Mouse (Mus musculus): Measurements from ENCODE around the gene Uck1.

Gene Uck1

GRCm38 (mm10) chr2:32219501-32219900 lies 40.5 kb downstream of the Uck1 start:
- in situ Hi-C loops (cut with MboI, MseI), result no loop called here

DNA sequence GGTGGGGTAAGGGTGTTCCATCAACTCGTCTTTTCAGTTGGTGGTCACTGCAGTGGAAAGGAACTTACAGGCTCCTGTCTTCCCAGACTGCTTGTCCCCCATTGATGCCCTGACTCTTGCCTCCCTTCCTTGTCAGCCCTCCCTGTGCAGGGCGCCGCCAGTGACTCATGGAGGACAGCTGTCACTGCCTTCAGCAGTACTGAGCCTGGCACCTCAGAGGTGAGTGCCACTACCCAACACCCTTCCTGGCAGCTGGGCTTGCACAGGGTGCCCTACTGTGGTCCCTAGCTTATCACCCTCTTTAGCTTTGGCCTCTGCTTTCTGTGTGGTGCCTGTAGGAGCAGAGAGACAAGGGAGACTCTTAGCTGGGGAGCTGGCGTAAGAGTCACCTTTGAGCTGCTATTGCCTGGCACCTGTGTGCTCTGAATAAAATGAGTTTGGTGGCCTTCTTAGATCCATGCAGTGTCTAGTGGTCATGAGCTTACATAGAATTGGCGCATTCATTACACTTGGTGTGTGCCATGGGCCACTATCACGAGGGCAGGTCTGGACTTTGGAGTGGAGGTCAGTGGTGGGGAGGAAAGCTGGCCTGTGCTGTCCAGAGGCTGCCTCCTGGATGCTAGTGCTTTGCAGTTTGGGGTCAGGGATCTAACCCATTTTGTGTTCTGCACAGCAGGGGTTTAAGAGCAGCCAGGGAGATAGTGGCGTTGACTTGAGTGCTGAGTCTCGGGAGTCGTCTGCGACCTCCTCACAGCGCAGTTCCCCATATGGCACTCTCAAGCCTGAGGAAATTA lies 41.2 kb downstream of the Uck1 start:
- in situ Hi-C loops (cut with MboI, MseI), result no loop called here

GRCm38 (mm10) chr2:32218113-32218512 lies 41.8 kb downstream of the Uck1 start:
- in situ Hi-C loops (cut with MboI, MseI), result no loop called here

DNA sequence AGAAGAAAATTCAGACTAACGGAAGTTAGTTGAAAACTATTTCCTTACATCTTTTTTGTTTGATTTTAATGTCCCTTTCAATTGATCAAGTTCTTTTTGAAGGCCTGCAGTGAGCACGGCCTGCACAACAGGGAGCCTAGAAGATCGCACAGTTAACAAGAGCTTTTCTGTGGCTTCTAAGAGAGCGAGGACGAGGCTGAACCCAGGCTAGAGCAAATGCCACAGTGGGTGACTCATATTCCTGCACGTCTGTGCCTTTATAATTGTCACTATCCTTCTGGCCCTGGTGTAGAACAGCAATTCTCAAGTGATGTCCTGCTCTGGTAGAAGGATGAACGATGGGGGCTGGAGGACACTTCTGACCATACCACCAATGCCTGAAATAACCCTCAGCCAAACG lies 42.3 kb downstream of the Uck1 start:
- in situ Hi-C loops (cut with MboI, MseI), result no loop called here

DNA sequence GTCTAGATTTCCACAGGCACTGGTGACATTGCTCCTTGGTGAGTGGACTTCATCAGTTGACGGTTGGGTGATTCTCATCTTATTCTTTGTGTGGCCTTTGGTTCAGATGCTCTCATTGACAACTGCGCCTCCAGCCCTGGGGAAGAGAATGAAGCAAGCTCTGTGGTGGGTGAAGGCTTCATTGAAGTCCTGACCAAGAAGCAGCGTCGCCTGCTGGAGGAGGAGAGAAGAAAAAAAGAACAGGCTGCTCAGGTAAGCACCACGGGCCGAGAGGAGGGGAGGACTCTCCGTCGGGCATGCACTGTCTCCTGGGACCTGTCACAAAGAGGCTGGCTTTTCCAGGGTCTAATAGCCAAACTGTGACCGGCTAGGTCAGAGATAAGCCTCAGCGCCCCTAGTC lies 43.5 kb downstream of the Uck1 start:
- in situ Hi-C loops (cut with MboI, MseI), result no loop called here

DNA sequence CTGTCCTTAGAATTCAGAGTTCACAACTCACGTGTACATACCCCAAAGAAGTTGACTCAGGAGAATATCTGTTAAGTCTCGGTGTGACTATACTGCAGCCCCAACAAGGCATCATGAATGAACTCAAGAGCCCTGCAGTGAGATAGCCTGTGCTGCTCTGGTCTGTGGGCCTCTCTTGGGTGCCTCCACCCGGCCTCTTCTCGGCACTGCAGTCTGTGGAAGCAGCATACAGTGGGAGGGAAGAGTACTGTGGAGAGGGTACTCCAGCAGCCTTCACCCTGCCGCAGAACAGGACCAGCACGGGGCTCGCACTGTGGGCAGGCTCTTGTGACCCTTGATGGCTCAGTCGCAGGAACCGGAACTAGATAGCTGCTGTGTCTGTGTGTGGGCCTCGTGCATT lies 44.4 kb downstream of the Uck1 start:
- in situ Hi-C loops (cut with MboI, MseI), result no loop called here

- in situ Hi-C loops (cut with MboI, MseI), result loop anchor here in 1 of 2 experiments (5.0 kb wide), 1 partner anchor 196 kb away; no protein-coding TSS in a partner anchor
Measured at GRCm38 (mm10) chr2:32213000-32213399, 47.0 kb downstream of the Uck1 start.

GRCm38 (mm10) chr2:32211689-32212088 lies 48.3 kb downstream of the Uck1 start:
- in situ Hi-C loops (cut with MboI, MseI), result loop anchor here in 1 of 2 experiments (5.0 kb wide), 1 partner anchor 194 kb away; no protein-coding TSS in a partner anchor

DNA sequence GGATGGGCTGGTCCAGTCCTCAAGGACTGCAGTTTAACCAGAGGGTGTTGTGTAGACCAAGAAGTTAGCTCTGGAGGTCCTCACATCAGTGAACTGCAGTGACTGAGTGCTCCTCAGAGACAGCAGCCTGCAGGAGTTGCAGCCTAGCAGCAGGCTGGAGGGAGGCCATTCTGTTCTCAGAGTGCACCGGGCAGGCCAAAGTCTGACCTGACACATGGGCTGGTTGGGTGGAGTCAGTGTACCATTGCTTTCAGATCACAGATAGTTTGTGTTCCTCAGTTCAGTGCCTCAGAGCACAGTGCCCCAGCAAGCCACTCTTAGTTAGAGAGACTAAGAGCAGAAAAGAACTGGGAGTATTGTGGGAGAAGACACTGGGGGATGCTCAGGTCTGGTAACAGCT lies 52.3 kb downstream of the Uck1 start:
- in situ Hi-C loops (cut with MboI, MseI), result loop anchor here in 1 of 2 experiments (10.0 kb wide), 1 partner anchor 1883 kb away; no protein-coding TSS in a partner anchor
